ENCODE assay signal across 8 mouse cellular contexts in the genomic region with DNA sequence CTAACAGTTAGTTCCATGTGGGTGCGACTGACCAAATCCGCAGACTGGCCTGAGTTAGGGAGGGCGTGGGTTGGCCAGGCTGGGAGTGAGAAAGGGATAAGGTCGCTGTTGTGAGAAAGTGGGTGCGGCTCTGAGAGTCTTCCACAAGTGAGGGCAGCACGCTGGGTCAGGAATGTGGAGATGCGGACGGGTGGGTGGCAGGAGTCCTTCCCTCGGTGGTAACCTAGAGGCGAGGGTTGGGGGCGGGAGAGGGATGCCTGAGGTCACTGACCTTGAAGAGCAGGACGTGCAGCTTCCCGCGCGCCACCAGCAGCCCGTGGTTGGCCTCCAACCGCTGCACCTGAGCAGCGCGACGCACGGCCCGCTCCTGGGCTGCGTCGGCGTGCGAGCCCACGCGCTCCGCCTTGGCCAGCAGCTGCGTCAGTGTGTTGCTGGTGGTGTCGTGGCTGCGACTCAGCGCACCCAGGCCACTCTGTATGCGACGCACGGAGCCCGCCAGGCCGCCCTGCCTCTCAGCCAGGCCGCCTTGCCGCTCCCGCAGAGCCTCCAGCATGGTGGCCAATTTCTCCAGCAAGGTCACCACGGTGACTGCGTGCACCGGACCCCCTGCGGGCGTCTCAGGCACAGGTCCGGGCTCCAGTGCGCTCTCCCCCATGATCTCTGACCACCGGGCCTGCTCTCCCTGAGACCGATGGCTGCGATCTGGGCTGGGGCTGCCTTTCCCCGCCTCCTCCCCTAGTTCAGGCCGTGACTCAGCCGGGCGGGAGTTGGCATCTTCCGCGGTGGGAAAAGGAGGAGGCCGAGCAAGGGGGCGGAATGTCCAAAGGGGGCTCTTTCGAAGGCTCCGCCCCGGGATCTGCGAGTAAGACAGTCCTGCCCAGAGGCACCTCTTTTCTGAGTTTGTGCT. TPM values are rescaled to one million over a fixed set of nuclear protein-coding genes. Genes with fewer than 3 reads are reported as not detected.
DNase-seq lines count a peak whose midpoint lies in the region; ATAC-seq and TF ChIP-seq lines count a peak whose summit lies in the region.

A gene (minus strand): TSS at position 796 of the 907 bp plus-strand sequence.

- H3K27ac ChIP-seq in layer of hippocampus, adult 2 months, result peak within 1 kb of the TSS; percentile 90

- intact Hi-C loops in heart, postnatal 36 days (cut with DNase I), result loop anchor here (2.0 to 5.0 kb wide), 4 partner anchors 33 to 331 kb away; a partner anchor contains a TSS

- no peak for TF ChIP-seq CTCF in layer of hippocampus, adult 2 months (conservative IDR thresholded peaks at IDR 0.05)

- DNase-seq in ZHBTc4 (ENCODE audit: low read depth, low spot score), result peak; percentile 90
- peak; percentile 66 for DNase-seq in cerebellum, adult 9-11 months
- DNase-seq in frontal cortex, adult 2 months (ENCODE audit: extremely low spot score in 1 of 2, low spot score in 1 of 2), result peak in 1 of 2 experiments; percentile 74
- DNase-seq in heart, postnatal 36 days, result peak; percentile 84 to 89
- peak; percentile 51 to 53 for DNase-seq in layer of hippocampus, adult 2 months (ENCODE audit: low spot score in 2 of 2)
- DNase-seq in lung, adult 18-20 months, result peak; percentile 81 to 83
- peak; percentile 77 for DNase-seq in ovary, postnatal 10 days (ENCODE audit: low spot score)

- ATAC-seq in erythroblast, adult 5-6 weeks (replicated peaks; ENCODE audit: low FRiP score, poor library complexity, severe bottlenecking), result no peak

- H3K4me3 ChIP-seq in layer of hippocampus, adult 2 months, result peak within 1 kb of the TSS; percentile 67

RNA-seq across cellular contexts. Expression of the gene that starts here (rescaled TPM):
- polyA plus RNA-seq in frontal cortex, adult 2 months (2012; rRNA removed), result 30.1 and 30.8 TPM in 2 replicates
- total RNA-seq in heart, postnatal 36 days (2021), result 10 to 100 TPM; 19.9 to 22.4 TPM
- total RNA-seq in layer of hippocampus, adult 2 months (2021), result 10 to 100 TPM; 13.9 to 14.2 TPM
- not detected in 2 replicates for total RNA-seq in erythroblast, adult 5-6 weeks (2015; ENCODE audit: low replicate concordance)
- total RNA-seq in erythroblast, adult 5-6 weeks (2017; ENCODE audit: low replicate concordance), result not detected in 2 replicates

Comparison
In these comparisons a context has a peak if more than half of its experiments do, and no peak if none do; other contexts are left out.
1. RNA of the gene that starts here (total RNA-seq): 19.9 to 22.4 TPM in heart, postnatal 36 days and 13.9 to 14.2 TPM in layer of hippocampus, adult 2 months; not detected in erythroblast, adult 5-6 weeks; every median in the first group is over 10 times any median in the second.